Mouse (Mus musculus): Measurements from ENCODE around the gene Cep135. TPM values are rescaled to one million over a fixed set of nuclear protein-coding genes. Genes with fewer than 3 reads are reported as not detected.
A peak's percentile ranks its signal among the peaks of the same experiment; 100 is the strongest.

Gene Cep135
- 9.0 and 9.6 TPM in 2 replicates for polyA plus RNA-seq (2014; fragmentation: Nextera tagmentation; extraction: Ambion mirVana)

DNA sequence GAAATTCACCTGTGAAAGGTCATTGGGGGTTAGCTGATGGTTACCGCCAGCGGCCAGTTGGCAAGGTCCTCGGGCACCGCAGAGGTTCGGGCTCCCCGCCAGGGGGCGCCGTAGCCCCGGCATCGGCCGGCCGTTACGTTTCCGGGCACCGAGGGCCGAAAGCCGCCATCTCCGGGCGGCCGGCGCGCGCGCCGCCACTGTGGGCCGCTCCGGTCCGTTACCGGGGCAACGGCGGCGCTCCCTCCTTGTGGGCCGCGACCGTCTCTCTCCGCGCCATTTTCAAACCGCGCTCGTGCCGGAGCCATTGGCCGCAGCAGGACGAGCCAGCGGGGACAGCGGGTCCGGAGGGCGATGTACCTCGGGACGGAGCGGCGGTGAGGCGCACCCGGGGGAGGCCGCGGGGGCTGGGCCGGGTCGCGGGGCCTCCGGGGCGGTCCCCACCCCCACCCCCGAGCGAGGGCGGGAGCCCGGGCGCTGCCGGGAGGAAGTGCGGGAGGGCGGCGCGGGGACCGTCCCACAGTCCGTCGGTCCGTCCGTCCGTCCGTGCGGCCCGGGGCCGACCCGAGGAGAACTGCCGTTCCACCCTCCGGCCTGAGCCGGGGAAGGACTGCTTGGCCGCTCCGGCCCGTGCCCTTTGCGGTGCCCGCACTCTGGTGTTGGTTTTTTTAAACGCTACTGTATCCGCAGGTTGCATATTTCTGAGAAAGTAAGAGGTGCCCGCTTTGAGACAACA lies at the start of gene Cep135:
TSS of gene Cep135 (plus strand) at position 148 of the 733 bp plus-strand sequence.
- peaks cover 5% of the 10 kb centered on the region; the same call in 1 of the 2 replicates for H3K36me3 ChIP-seq (ENCODE audit: control insufficient read depth, insufficient read depth, low read length)
- H3K4me3 ChIP-seq (ENCODE audit: low read depth, low read length), result peak within 1 kb of the TSS; percentile 67
- H3K9me3 ChIP-seq (replicated peaks; ENCODE audit: control insufficient read depth, low read length), result no peaks in the 10 kb centered on the region
- H3K27me3 ChIP-seq (ENCODE audit: control insufficient read depth, insufficient read depth, low read length), result no peaks in the 10 kb centered on the region
- peak within 1 kb of the TSS; percentile 95 for H3K9ac ChIP-seq (ENCODE audit: low read depth, low read length)
- peaks cover 2% of the 10 kb centered on the region; the same call in 1 of the 2 replicates for H3K4me1 ChIP-seq (ENCODE audit: control insufficient read depth, insufficient read depth, low read length)
- ATAC-seq (replicated peaks; ENCODE audit: insufficient number of reproducible peaks, low FRiP score, low TSS enrichment), result peak; percentile 95
- WGBS (ENCODE audit: insufficient replicate concordance), result under 1% methylated on average over 67 of the region's 92 CpGs
- H3K4me2 ChIP-seq, result peak within 1 kb of the TSS; percentile 83
- H3K27ac ChIP-seq (ENCODE audit: low read depth, low read length), result peak within 1 kb of the TSS; percentile 91

DNA sequence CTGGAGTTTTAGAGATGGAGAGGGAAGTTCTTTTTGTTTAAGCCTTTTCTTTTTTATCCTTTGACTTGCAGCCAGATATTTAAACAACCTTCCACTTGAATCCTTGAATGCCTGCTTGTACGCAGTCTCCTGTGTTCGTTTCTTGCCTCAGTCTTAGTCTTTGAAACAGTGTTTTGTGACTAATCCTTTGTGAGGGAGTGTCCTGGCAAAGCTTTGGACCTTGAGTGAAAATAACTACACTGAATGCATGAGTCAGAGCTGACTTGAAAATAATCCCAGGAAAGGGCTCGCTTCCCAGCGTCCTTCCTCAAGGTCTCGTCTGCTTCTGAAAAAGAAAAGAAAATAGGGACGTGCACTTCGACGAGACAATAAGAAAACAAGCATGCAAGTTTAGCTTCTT lies 48.3 kb upstream of the Cep135 start:
- Histone ChIP-seq H3K27ac (ENCODE audit: low read depth, low read length) (no peak overlapping the region), H3K27me3 (ENCODE audit: control insufficient read depth, insufficient read depth, low read length) (no peaks in the 10 kb centered on the region), H3K36me3 (ENCODE audit: control insufficient read depth, insufficient read depth, low read length) (peaks cover 20% of the 10 kb centered on the region), H3K9ac (ENCODE audit: low read depth, low read length) (no peak overlapping the region), H3K4me3 (ENCODE audit: low read depth, low read length) (no peak overlapping the region), H3K4me1 (ENCODE audit: control insufficient read depth, insufficient read depth, low read length) (no peaks in the 10 kb centered on the region), H3K9me3 (replicated peaks; ENCODE audit: control insufficient read depth, low read length) (no peaks in the 10 kb centered on the region), H3K4me2 (no peak overlapping the region)
- ATAC-seq (replicated peaks; ENCODE audit: insufficient number of reproducible peaks, low FRiP score, low TSS enrichment), result no peak
- 74% methylated on average over 8 of the region's 8 CpGs for WGBS (ENCODE audit: insufficient replicate concordance)

DNA sequence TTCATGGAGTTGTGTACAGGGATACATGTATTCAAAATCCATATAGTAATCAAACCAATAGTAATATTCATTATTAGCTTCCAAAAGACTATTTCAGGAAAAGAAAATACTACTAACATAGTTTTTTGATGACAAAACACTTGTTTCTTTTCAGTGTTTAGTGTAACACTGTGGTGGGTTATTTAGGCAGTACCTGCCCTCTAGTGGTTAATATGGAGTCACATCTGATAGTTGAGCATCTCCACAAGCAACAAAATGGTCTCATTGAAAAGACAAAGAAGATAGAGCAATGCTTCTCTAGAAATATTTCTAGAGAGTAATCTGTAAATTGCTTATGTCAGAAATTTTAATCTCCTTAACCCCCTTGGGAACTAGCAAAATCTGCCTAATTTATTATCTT lies 47.7 kb upstream of the Cep135 start:
- Histone ChIP-seq H3K9ac (ENCODE audit: low read depth, low read length) (no peak overlapping the region), H3K27me3 (ENCODE audit: control insufficient read depth, insufficient read depth, low read length) (no peaks in the 10 kb centered on the region), H3K36me3 (ENCODE audit: control insufficient read depth, insufficient read depth, low read length) (peaks cover 20% of the 10 kb centered on the region), H3K4me2 (no peak overlapping the region), H3K27ac (ENCODE audit: low read depth, low read length) (no peak overlapping the region), H3K9me3 (replicated peaks; ENCODE audit: control insufficient read depth, low read length) (no peaks in the 10 kb centered on the region), H3K4me1 (ENCODE audit: control insufficient read depth, insufficient read depth, low read length) (no peaks in the 10 kb centered on the region), H3K4me3 (ENCODE audit: low read depth, low read length) (no peak overlapping the region)
- no peak for ATAC-seq (replicated peaks; ENCODE audit: insufficient number of reproducible peaks, low FRiP score, low TSS enrichment)

DNA sequence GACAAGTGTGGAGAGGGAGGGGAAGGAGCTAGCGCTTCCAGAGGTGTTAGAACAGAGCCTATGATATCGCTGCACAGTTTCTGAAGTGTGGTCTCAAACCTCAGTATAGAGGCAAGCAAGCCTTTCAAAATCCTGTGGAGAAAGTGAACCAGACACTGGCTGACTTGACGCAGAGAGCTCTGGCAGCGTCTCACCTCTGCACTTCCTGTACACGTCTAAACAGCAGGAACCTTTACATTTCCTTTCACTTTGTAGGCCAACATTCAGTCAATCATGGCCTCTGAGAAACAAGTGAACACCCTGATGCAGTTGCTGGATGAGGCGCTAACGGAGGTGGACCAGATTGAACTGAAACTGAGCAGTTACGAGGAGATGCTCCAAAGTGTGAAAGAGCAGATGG lies 45.3 kb upstream of the Cep135 start:
- WGBS (ENCODE audit: insufficient replicate concordance), result 91% methylated on average over 8 of the region's 8 CpGs
- H3K4me3 ChIP-seq (ENCODE audit: low read depth, low read length), result no peak overlapping the region
- peaks cover 20% of the 10 kb centered on the region for H3K36me3 ChIP-seq (ENCODE audit: control insufficient read depth, insufficient read depth, low read length)

DNA sequence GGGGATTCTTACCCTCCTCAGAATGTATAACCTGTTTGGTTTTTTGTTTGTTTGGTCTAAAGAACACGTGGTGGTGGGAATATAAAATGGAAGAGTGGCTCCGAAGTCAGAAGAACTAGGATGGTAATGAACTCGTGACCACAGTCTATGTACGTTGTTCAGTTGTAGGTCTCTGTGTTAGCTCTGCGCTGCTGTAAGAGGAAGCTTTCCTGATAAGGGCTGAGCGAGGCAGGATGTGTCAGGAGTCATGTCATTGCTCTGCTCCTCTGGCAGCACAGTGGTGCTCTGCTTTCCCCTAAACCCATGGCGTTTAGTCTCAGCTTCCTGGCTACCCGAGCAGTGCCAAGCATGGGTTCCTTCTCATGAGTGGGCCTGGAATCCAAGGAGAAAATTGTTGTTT lies 38.1 kb upstream of the Cep135 start:
- Histone ChIP-seq H3K9me3 (replicated peaks; ENCODE audit: control insufficient read depth, low read length) (no peaks in the 10 kb centered on the region), H3K36me3 (ENCODE audit: control insufficient read depth, insufficient read depth, low read length) (no peaks in the 10 kb centered on the region), H3K4me3 (ENCODE audit: low read depth, low read length) (no peak overlapping the region), H3K27ac (ENCODE audit: low read depth, low read length) (no peak overlapping the region), H3K4me1 (ENCODE audit: control insufficient read depth, insufficient read depth, low read length) (no peaks in the 10 kb centered on the region), H3K4me2 (no peak overlapping the region), H3K27me3 (ENCODE audit: control insufficient read depth, insufficient read depth, low read length) (no peaks in the 10 kb centered on the region), H3K9ac (ENCODE audit: low read depth, low read length) (no peak overlapping the region)
- ATAC-seq (replicated peaks; ENCODE audit: insufficient number of reproducible peaks, low FRiP score, low TSS enrichment), result no peak
- 58% methylated on average over 8 of the region's 8 CpGs for WGBS (ENCODE audit: insufficient replicate concordance)

More for the DNA sequence above, 45.3 kb upstream of the Cep135 start:
- H3K4me1 ChIP-seq (ENCODE audit: control insufficient read depth, insufficient read depth, low read length), result no peaks in the 10 kb centered on the region
- no peaks in the 10 kb centered on the region for H3K27me3 ChIP-seq (ENCODE audit: control insufficient read depth, insufficient read depth, low read length)
- H3K9me3 ChIP-seq (replicated peaks; ENCODE audit: control insufficient read depth, low read length), result no peaks in the 10 kb centered on the region
- ATAC-seq (replicated peaks; ENCODE audit: insufficient number of reproducible peaks, low FRiP score, low TSS enrichment), result no peak
- no peak overlapping the region for H3K9ac ChIP-seq (ENCODE audit: low read depth, low read length)
- no peak overlapping the region for H3K4me2 ChIP-seq
- no peak overlapping the region for H3K27ac ChIP-seq (ENCODE audit: low read depth, low read length)

DNA sequence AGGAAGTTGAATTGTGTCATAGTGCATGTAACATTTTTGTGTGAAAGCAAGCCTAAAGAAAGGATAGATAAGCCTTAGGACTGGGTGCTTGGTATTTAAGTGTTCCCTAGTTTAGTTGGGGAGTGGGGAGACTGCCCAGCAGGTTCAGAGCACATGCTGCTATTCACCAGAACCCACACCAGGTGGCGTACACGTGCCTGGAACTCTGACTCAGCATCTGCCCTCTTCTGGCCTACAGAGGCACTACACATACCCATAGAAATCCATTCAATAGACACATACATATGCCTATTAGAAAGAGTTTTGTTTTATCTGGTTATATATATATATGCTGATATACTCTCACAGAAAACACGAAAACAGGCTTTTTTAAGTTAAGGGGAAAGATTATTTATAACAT lies 23.2 kb upstream of the Cep135 start:
- H3K9me3 ChIP-seq (replicated peaks; ENCODE audit: control insufficient read depth, low read length), result no peaks in the 10 kb centered on the region
- peaks cover 26% of the 10 kb centered on the region for H3K36me3 ChIP-seq (ENCODE audit: control insufficient read depth, insufficient read depth, low read length)
- H3K9ac ChIP-seq (ENCODE audit: low read depth, low read length), result no peak overlapping the region
- WGBS (ENCODE audit: insufficient replicate concordance), result 37% methylated on average over 3 of the region's 3 CpGs
- no peaks in the 10 kb centered on the region for H3K4me1 ChIP-seq (ENCODE audit: control insufficient read depth, insufficient read depth, low read length)
- no peak for ATAC-seq (replicated peaks; ENCODE audit: insufficient number of reproducible peaks, low FRiP score, low TSS enrichment)
- no peaks in the 10 kb centered on the region for H3K27me3 ChIP-seq (ENCODE audit: control insufficient read depth, insufficient read depth, low read length)
- no peak overlapping the region for H3K4me3 ChIP-seq (ENCODE audit: low read depth, low read length)
- H3K4me2 ChIP-seq, result no peak overlapping the region
- H3K27ac ChIP-seq (ENCODE audit: low read depth, low read length), result no peak overlapping the region

DNA sequence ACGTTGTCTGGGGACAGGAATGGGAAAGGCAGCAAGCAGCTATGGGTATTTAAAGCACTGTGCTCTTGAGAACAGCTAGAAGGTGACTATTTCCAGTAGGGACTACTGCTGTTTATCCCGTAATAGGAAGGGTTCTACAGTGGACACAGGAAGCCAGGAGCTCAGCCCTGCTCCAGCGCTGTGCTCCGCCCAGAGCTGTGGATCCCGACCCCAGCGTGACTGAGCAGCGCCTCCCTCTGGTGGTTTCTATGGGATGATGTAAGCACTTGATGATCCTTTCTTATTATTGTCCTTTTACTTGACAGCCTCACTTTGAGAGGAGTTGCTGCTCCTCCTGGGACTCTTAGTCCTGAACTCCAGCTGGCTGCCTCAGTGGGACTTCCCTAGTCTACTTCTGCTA lies 14.2 kb upstream of the Cep135 start:
- no peak for ATAC-seq (replicated peaks; ENCODE audit: insufficient number of reproducible peaks, low FRiP score, low TSS enrichment)
- no peaks in the 10 kb centered on the region for H3K27me3 ChIP-seq (ENCODE audit: control insufficient read depth, insufficient read depth, low read length)
- no peak overlapping the region for H3K27ac ChIP-seq (ENCODE audit: low read depth, low read length)
- H3K9ac ChIP-seq (ENCODE audit: low read depth, low read length), result no peak overlapping the region
- H3K4me2 ChIP-seq, result no peak overlapping the region
- H3K4me1 ChIP-seq (ENCODE audit: control insufficient read depth, insufficient read depth, low read length), result no peaks in the 10 kb centered on the region
- WGBS (ENCODE audit: insufficient replicate concordance), result 67% methylated on average over 7 of the region's 7 CpGs
- H3K4me3 ChIP-seq (ENCODE audit: low read depth, low read length), result no peak overlapping the region
- 0 out of 2 replicates have a peak, but pooled peaks cover 12% of the 10 kb centered on the region for H3K36me3 ChIP-seq (ENCODE audit: control insufficient read depth, insufficient read depth, low read length)
- H3K9me3 ChIP-seq (replicated peaks; ENCODE audit: control insufficient read depth, low read length), result no peaks in the 10 kb centered on the region

DNA sequence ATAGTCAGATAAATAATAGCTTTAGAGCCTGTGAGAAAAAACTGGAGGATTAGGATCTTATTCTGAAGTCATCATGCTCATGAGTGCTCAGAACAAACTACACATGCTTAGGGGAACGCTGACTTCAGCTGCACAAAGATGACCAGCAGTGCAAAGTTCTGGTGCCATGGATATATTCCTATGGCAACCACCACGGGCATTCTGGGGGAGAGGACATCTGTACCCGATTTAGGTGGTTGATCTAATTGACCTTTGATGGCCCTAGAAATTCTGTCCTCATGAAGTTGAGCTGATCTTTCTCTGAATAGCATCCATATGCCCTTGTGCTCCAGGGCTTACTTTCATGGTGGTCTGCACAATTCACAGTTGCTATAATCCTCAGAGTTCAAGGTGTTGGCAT lies 11.5 kb upstream of the Cep135 start:
- no peaks in the 10 kb centered on the region for H3K27me3 ChIP-seq (ENCODE audit: control insufficient read depth, insufficient read depth, low read length)
- no peak overlapping the region for H3K9ac ChIP-seq (ENCODE audit: low read depth, low read length)
- H3K4me3 ChIP-seq (ENCODE audit: low read depth, low read length), result no peak overlapping the region
- no peaks in the 10 kb centered on the region for H3K4me1 ChIP-seq (ENCODE audit: control insufficient read depth, insufficient read depth, low read length)
- no peak overlapping the region for H3K27ac ChIP-seq (ENCODE audit: low read depth, low read length)
- 82% methylated on average over 3 of the region's 3 CpGs for WGBS (ENCODE audit: insufficient replicate concordance)
- no peak overlapping the region for H3K4me2 ChIP-seq
- H3K36me3 ChIP-seq (ENCODE audit: control insufficient read depth, insufficient read depth, low read length), result no peaks in the 10 kb centered on the region
- no peak for ATAC-seq (replicated peaks; ENCODE audit: insufficient number of reproducible peaks, low FRiP score, low TSS enrichment)
- no peaks in the 10 kb centered on the region for H3K9me3 ChIP-seq (replicated peaks; ENCODE audit: control insufficient read depth, low read length)

DNA sequence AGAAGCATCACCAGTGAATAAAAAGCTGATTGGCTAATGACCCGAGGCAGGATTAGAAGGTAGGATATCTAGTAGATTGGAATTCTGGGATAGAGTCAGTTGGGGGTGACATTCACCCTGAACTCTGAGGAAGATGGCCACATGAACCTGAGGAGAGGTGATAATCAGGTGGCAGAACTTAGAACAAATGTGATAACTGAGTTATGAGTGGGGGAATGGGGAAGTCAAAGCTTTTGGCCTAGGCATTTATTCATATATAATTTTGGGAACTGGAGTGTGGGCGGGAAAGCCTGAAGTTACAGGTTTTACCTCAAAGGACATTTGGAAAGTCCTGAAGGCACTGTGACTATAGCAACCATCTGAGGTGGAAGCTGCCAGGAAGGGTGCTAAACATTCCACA lies 3.1 kb upstream of the Cep135 start:
- no peak overlapping the region for H3K27ac ChIP-seq (ENCODE audit: low read depth, low read length)
- H3K9me3 ChIP-seq (replicated peaks; ENCODE audit: control insufficient read depth, low read length), result no peaks in the 10 kb centered on the region
- WGBS (ENCODE audit: insufficient replicate concordance), result 76% methylated on average over 2 of the region's 2 CpGs
- H3K4me1 ChIP-seq (ENCODE audit: control insufficient read depth, insufficient read depth, low read length), result peaks cover 2% of the 10 kb centered on the region; the same call in 1 of the 2 replicates
- H3K4me3 ChIP-seq (ENCODE audit: low read depth, low read length), result no peak overlapping the region
- no peak overlapping the region for H3K9ac ChIP-seq (ENCODE audit: low read depth, low read length)
- ATAC-seq (replicated peaks; ENCODE audit: insufficient number of reproducible peaks, low FRiP score, low TSS enrichment), result no peak
- no peaks in the 10 kb centered on the region for H3K27me3 ChIP-seq (ENCODE audit: control insufficient read depth, insufficient read depth, low read length)
- no peaks in the 10 kb centered on the region for H3K36me3 ChIP-seq (ENCODE audit: control insufficient read depth, insufficient read depth, low read length)
- no peak overlapping the region for H3K4me2 ChIP-seq
